Mouse (Mus musculus) spleen, adult 2 months (tissue): ENCODE results near the gene Cox20.

ENCODE experiments used
- CTCF ChIP-seq: fragments of 200-500 bp; IDR thresholded peaks from 2 replicates; pipeline ENCODE4 v1.5.1; 2011; ENCODE audit warnings: mild to moderate bottlenecking, inconsistent platforms; ENCODE audit not compliant: insufficient read depth, insufficient read length, insufficient replicate concordance; ENCODE audit errors: extremely low read depth
- POLR2A ChIP-seq: fragments of 200-500 bp; IDR thresholded peaks from 2 replicates; pipeline ENCODE4 v1.6.1; 2011; ENCODE audit warnings: low read depth, low read length, inconsistent platforms

DNA sequence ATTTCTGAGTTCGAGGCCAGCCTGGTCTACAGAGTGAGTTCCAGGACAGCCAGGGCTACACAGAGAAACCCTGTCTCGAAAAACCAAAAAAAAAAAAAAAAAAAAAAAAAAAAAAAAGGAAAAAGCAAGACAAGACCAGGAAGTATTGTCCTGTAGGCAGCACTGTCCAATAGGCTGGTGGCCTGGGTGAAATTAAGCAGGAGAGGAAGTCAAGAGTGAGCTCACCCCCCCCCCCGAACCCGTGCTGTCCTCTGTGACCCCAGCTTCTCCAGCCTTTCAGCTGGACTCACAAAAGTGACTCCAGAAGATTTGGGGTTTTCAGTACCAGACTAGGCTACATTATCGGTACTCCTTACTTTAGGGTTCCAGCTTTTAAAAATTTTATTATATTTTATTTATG lies 23.7 kb downstream of the Cox20 start:
- TF ChIP-seq CTCF (no peak), POLR2A (no peak)
